Mouse (Mus musculus) left cerebral cortex, adult 18-20 months (tissue): ENCODE measurements around the gene Id2. TPM values are rescaled to one million over a fixed set of nuclear protein-coding genes. Genes with fewer than 3 reads are reported as not detected.

Source experiments
- DNase-seq, 2 experiments: peaks; one replicate each; pipeline ENCODE4 v3.0.0; 2021 to 2022; ENCODE audit warnings: low spot score in 2 of 2, mixed read lengths in 1 of 2
- total RNA-seq, 2 experiments: library from RNA; stranded (reverse); gene quantifications; 2 replicates each; pipeline ENCODE4 v1.2.3; 2021

Gene Id2
- total RNA-seq, 2 experiments from 2014 or later, result 127 to 156 TPM

- DNase-seq, result no peak
These were observed 13.2 kb upstream of the Id2 start for GRCm38 (mm10) chr12:25109971-25110681.

- no peak for DNase-seq
These were observed 11.9 kb upstream of the Id2 start for GRCm38 (mm10) chr12:25108865-25109264.

- no peak for DNase-seq
These were observed 7.6 kb upstream of the Id2 start for GRCm38 (mm10) chr12:25104541-25104940.

- DNase-seq, result no peak
These were observed 7.0 kb upstream of the Id2 start for GRCm38 (mm10) chr12:25103911-25104310.

- DNase-seq, result no peak
These were observed 4.4 kb upstream of the Id2 start for GRCm38 (mm10) chr12:25101389-25101788.

GRCm38 (mm10) chr12:25100411-25101217 is 3.7 kb upstream of the Id2 start:
- peak; percentile 51 for DNase-seq

- peak; percentile 31 to 37 for DNase-seq
These were observed 2.8 kb upstream of the Id2 start for GRCm38 (mm10) chr12:25099563-25100408.

GRCm38 (mm10) chr12:25099313-25099562 is 2.3 kb upstream of the Id2 start:
- DNase-seq, result peak in 1 of 2 experiments; percentile 51

- DNase-seq, result peak; percentile 87 to 93
These were observed 1.8 kb upstream of the Id2 start for GRCm38 (mm10) chr12:25098561-25099312.

GRCm38 (mm10) chr12:25098161-25098550 is 1.2 kb upstream of the Id2 start:
- DNase-seq, result no peak

- peak; percentile 48 to 61 for DNase-seq
These were observed 545 bp upstream of the Id2 start for GRCm38 (mm10) chr12:25097210-25098160.

GRCm38 (mm10) chr12:25096640-25097051 is 294 bp downstream of the Id2 start:
- no peak for DNase-seq

GRCm38 (mm10) chr12:25095974-25096639 is 833 bp downstream of the Id2 start:
- peak; percentile 95 to 98 for DNase-seq

- no peak for DNase-seq
These were observed 1.4 kb downstream of the Id2 start for GRCm38 (mm10) chr12:25095538-25095937.

- DNase-seq, result peak in 1 of 2 experiments; percentile 35
These were observed 2.1 kb downstream of the Id2 start for GRCm38 (mm10) chr12:25094621-25095521.

GRCm38 (mm10) chr12:25093241-25093774 is 3.6 kb downstream of the Id2 start:
- peak in 1 of 2 experiments; percentile 23 for DNase-seq

- DNase-seq, result peak in 1 of 2 experiments; percentile 25
These were observed 4.2 kb downstream of the Id2 start for GRCm38 (mm10) chr12:25092751-25093211.
